Mouse (Mus musculus) limb, embryonic 10.5 days (tissue): Measurements from ENCODE around the gene Srgap1. TPM values are rescaled to one million over a fixed set of nuclear protein-coding genes. Genes with fewer than 3 reads are reported as not detected.

Experiments used
- DNase-seq: peaks from one replicate; pipeline ENCODE4 v3.0.0-alpha.2; 2017; ENCODE audit warnings: low spot score
- H3K27ac ChIP-seq: fragments of 300-500 bp; sonication (generic); 2 replicates; pipeline ENCODE4 v1.5.1; 2016; ENCODE audit warnings: mild to moderate bottlenecking
- H3K27me3 ChIP-seq: fragments of 300-500 bp; sonication (generic); 2 replicates; pipeline ENCODE4 v1.6.1; 2016; ENCODE audit warnings: low read depth, mild to moderate bottlenecking; ENCODE audit not compliant: poor library complexity, severe bottlenecking
- H3K36me3 ChIP-seq: fragments of 300-500 bp; sonication (generic); 2 replicates; pipeline ENCODE4 v1.6.1; 2016; ENCODE audit warnings: mild to moderate bottlenecking, moderate library complexity
- H3K4me1 ChIP-seq: fragments of 300-500 bp; sonication (generic); 2 replicates; pipeline ENCODE4 v1.6.1; 2016
- H3K4me3 ChIP-seq: fragments of 300-500 bp; sonication (generic); 2 replicates; pipeline ENCODE4 v1.5.1; 2016; ENCODE audit warnings: mild to moderate bottlenecking, moderate library complexity
- H3K9me3 ChIP-seq: fragments of 300-500 bp; sonication (generic); replicated peaks from 2 replicates; pipeline ENCODE4 v1.6.1; 2016; ENCODE audit warnings: mild to moderate bottlenecking
- WGBS: fragments of 180-500 bp; shearing (Covaris S2); methylation state at CpG from one replicate; pipeline ENCODE4 v1.1.7; 2016; 5-methylcytosine and 5-hydroxymethylcytosine counted together
- polyA plus RNA-seq: library from polyadenylated mRNA; unstranded; fragments of >200 nt; fragmentation: Nextera tagmentation; extraction: Ambion mirVana; gene quantifications from 2 replicates; pipeline ENCODE4 v1.2.1, GENCODE M21; 2016

Gene Srgap1
- polyA plus RNA-seq, 1 experiment from 2014 or later, result 6.6 TPM

DNA sequence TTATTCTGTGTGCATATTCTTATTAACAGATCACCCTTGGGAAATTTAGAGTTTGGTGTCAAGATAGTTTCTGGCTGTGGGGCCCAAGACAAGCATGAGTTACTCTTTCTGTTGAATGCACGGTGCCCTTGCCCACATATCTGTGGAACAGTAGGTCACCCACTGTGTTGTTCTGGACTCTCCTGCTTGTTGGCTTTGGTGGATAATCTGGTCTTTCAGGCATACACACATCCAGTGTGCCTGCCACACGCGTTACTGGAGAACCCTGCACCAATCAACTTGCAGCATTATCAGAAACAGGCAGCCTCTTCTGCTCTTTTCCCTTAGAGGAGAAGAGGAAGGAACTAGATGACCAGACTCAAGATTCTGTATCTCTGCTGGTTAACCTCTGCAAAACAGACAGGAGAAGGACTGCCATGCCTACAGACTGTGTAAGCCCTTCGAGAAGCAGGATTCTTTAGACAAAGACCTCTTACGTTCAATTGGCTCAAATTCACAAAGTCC is 217.3 kb downstream of the Srgap1 start:
- peaks cover 3% of the 10 kb centered on the region; the same call in 1 of the 2 replicates for H3K36me3 ChIP-seq
- H3K4me3 ChIP-seq, result no peak overlapping the region
- H3K27ac ChIP-seq, result peak overlapping the region; percentile 50; the same call in 1 of the 2 replicates
- no peak for DNase-seq
- 93% methylated on average over 5 of the region's 5 CpGs for WGBS
- no peaks in the 10 kb centered on the region for H3K9me3 ChIP-seq
- H3K4me1 ChIP-seq, result peaks cover 27% of the 10 kb centered on the region
- no peaks in the 10 kb centered on the region for H3K27me3 ChIP-seq

DNA sequence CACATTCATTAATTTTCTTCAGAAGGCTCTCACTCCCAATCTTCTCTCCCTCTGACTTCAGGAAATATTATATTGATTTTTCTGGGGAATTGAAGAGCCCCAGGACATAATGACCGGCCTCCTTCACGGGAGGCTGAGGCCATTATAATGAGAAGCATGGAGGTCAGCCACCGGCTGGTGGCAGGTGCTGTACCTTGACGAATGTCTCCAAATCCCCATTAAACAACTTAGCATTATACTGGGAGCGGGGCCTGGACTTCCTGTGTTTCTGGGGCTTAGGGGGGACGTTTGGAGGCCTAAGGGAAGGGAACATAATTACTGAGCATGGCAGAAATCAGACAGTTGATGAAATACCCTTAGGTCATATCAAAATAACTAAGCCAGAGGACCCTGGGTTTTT is 218.1 kb downstream of the Srgap1 start:
- DNase-seq, result no peak

DNA sequence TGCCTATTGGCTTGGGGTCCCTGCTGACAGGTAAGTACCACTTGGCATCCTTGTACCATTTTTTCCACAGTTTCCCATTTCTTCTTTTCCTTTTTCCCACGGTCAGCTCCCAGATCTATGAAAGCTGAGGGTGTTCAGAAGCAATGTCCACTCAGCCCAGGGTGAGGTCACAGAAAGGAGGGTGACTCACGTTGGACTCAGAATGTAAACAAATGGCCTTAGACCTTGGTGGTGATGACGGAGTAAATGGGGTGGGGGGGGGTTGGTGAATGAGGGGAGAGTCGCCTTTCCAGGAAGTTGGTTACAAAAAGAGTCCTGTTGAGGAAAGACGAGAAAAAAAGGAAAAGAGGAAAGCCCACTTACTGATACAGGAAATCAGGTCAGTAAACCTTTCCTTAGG is 224.4 kb downstream of the Srgap1 start:
- no peak overlapping the region for H3K27ac ChIP-seq
- DNase-seq, result no peak
- H3K9me3 ChIP-seq, result no peaks in the 10 kb centered on the region
- no peaks in the 10 kb centered on the region for H3K27me3 ChIP-seq
- H3K4me1 ChIP-seq, result peaks cover 9% of the 10 kb centered on the region; the same call in 1 of the 2 replicates
- H3K36me3 ChIP-seq, result peaks cover 9% of the 10 kb centered on the region; the same call in 1 of the 2 replicates
- H3K4me3 ChIP-seq, result no peak overlapping the region
- 72% methylated on average over 5 of the region's 5 CpGs for WGBS

More for the DNA sequence above, 218.1 kb downstream of the Srgap1 start:
- no peaks in the 10 kb centered on the region for H3K27me3 ChIP-seq
- no peaks in the 10 kb centered on the region for H3K9me3 ChIP-seq
- 23% methylated on average over 6 of the region's 6 CpGs for WGBS
- H3K4me3 ChIP-seq, result no peak overlapping the region
- no peak overlapping the region for H3K27ac ChIP-seq
- peaks cover 27% of the 10 kb centered on the region for H3K4me1 ChIP-seq
- H3K36me3 ChIP-seq, result no peaks in the 10 kb centered on the region

- H3K36me3 ChIP-seq, result peaks cover 9% of the 10 kb centered on the region; the same call in 1 of the 2 replicates
- 0 out of 2 replicates have a peak, but pooled peaks cover 5% of the 10 kb centered on the region for H3K4me1 ChIP-seq
- H3K4me3 ChIP-seq, result no peak overlapping the region
- DNase-seq, result no peak
- no peak overlapping the region for H3K27ac ChIP-seq
- H3K9me3 ChIP-seq, result no peaks in the 10 kb centered on the region
- H3K27me3 ChIP-seq, result no peaks in the 10 kb centered on the region
- WGBS, result 87% methylated on average over 7 of the region's 7 CpGs
These were observed 226.3 kb downstream of the Srgap1 start for GRCm38 (mm10) chr10:121820846-121821245.

DNA sequence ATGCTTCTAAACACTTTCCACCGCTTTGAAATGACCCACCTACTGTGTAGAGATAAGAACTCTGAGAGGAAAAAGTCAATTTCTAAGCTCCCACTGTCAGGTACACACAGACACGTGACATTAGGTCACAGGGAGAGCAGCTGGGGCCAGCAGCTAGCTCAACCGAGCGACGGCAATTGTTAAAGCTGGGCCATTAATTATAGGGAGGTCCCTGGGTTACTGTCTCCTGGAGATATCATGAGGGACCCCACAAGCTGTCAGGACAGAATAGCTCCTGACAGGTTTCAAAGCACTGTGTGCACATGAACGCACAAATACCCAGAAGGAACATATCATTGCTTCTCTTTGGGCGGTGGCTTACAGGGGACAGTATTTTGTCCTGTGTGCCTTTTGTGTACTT is 229.1 kb downstream of the Srgap1 start:
- no peak for DNase-seq
- H3K27me3 ChIP-seq, result no peaks in the 10 kb centered on the region
- 0 out of 2 replicates have a peak, but pooled peaks cover 5% of the 10 kb centered on the region for H3K4me1 ChIP-seq
- no peaks in the 10 kb centered on the region for H3K9me3 ChIP-seq
- peaks cover 9% of the 10 kb centered on the region; the same call in 1 of the 2 replicates for H3K36me3 ChIP-seq
- no peak overlapping the region for H3K4me3 ChIP-seq
- H3K27ac ChIP-seq, result no peak overlapping the region
- 61% methylated on average over 7 of the region's 7 CpGs for whole genome bisulfite sequencing

DNA sequence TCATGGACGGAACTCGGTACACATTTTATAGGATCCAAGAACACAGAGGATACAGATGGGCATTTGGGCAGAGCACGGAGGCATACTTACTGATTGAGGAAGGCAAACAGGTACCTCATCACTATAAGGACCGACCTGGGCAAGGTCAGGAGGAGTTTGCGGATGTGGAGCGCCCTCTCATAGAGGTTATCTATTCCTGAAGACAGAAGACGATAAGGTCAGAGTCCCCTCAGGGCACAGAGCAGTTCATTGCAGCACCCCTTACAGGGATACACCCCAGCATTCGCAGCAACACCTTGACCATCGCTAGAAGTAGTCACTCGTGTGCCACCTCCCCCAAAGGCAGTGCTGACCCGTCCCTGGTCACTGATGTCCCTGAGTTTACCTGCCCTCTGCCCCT is 239.3 kb downstream of the Srgap1 start:
- Histone ChIP-seq H3K27ac (no peak overlapping the region), H3K9me3 (no peaks in the 10 kb centered on the region), H3K4me1 (no peaks in the 10 kb centered on the region), H3K27me3 (no peaks in the 10 kb centered on the region), H3K36me3 (peaks cover 5% of the 10 kb centered on the region; the same call in 1 of the 2 replicates), H3K4me3 (no peak overlapping the region)
- DNase-seq, result no peak
- 92% methylated on average over 11 of the region's 11 CpGs for WGBS

- no peaks in the 10 kb centered on the region for H3K27me3 ChIP-seq
- no peak overlapping the region for H3K4me3 ChIP-seq
- no peak overlapping the region for H3K27ac ChIP-seq
- no peaks in the 10 kb centered on the region for H3K9me3 ChIP-seq
- 94% methylated on average over 11 of the region's 11 CpGs for WGBS
- H3K36me3 ChIP-seq, result peaks cover 5% of the 10 kb centered on the region; the same call in 1 of the 2 replicates
- no peak for DNase-seq
- no peaks in the 10 kb centered on the region for H3K4me1 ChIP-seq
These were observed 240.3 kb downstream of the Srgap1 start for GRCm38 (mm10) chr10:121806806-121807205.

- no peaks in the 10 kb centered on the region for H3K27me3 ChIP-seq
- 86% methylated on average over 11 of the region's 11 CpGs for WGBS
- no peak overlapping the region for H3K4me3 ChIP-seq
- H3K9me3 ChIP-seq, result no peaks in the 10 kb centered on the region
- no peaks in the 10 kb centered on the region for H3K4me1 ChIP-seq
- H3K27ac ChIP-seq, result no peak overlapping the region
- DNase-seq, result peak; percentile 20
- H3K36me3 ChIP-seq, result peaks cover 5% of the 10 kb centered on the region; the same call in 1 of the 2 replicates
These were observed 241.2 kb downstream of the Srgap1 start for GRCm38 (mm10) chr10:121805933-121806341.

GRCm38 (mm10) chr10:121804551-121804950 is 242.6 kb downstream of the Srgap1 start:
- WGBS, result 92% methylated on average over 13 of the region's 13 CpGs
- Histone ChIP-seq H3K27me3 (no peaks in the 10 kb centered on the region), H3K4me3 (no peak overlapping the region), H3K9me3 (no peaks in the 10 kb centered on the region), H3K27ac (no peak overlapping the region), H3K4me1 (no peaks in the 10 kb centered on the region), H3K36me3 (peaks cover 8% of the 10 kb centered on the region; the same call in 1 of the 2 replicates)
- DNase-seq, result peak; percentile 23

GRCm38 (mm10) chr10:121800041-121800440 is 247.1 kb downstream of the Srgap1 start:
- Histone ChIP-seq H3K9me3 (no peaks in the 10 kb centered on the region), H3K4me1 (peaks cover 10% of the 10 kb centered on the region), H3K27me3 (no peaks in the 10 kb centered on the region), H3K4me3 (no peak overlapping the region), H3K27ac (no peak overlapping the region), H3K36me3 (peaks cover 10% of the 10 kb centered on the region; the same call in 1 of the 2 replicates)
- whole genome bisulfite sequencing, result 95% methylated on average over 13 of the region's 13 CpGs
- no peak for DNase-seq

GRCm38 (mm10) chr10:121796027-121796802 is 250.9 kb downstream of the Srgap1 start:
- Histone ChIP-seq H3K36me3 (peaks cover 11% of the 10 kb centered on the region; the same call in 1 of the 2 replicates), H3K9me3 (no peaks in the 10 kb centered on the region)

GRCm38 (mm10) chr10:121794486-121794885 is 252.6 kb downstream of the Srgap1 start:
- 93% methylated on average over 12 of the region's 12 CpGs for WGBS
- H3K4me1 ChIP-seq, result peaks cover 10% of the 10 kb centered on the region
- no peak overlapping the region for H3K4me3 ChIP-seq
- H3K27me3 ChIP-seq, result no peaks in the 10 kb centered on the region
- H3K36me3 ChIP-seq, result peaks cover 8% of the 10 kb centered on the region; the same call in 1 of the 2 replicates
- H3K27ac ChIP-seq, result no peak overlapping the region
- H3K9me3 ChIP-seq, result no peaks in the 10 kb centered on the region
- no peak for DNase-seq

More at GRCm38 (mm10) chr10:121796027-121796802, 250.9 kb downstream of the Srgap1 start:
- DNase-seq, result no peak
- no peak overlapping the region for H3K4me3 ChIP-seq
- H3K27me3 ChIP-seq, result no peaks in the 10 kb centered on the region
- H3K27ac ChIP-seq, result no peak overlapping the region; the same call in 1 of the 2 replicates
- WGBS, result 90% methylated on average over 8 of the region's 8 CpGs
- H3K4me1 ChIP-seq, result peaks cover 10% of the 10 kb centered on the region

DNA sequence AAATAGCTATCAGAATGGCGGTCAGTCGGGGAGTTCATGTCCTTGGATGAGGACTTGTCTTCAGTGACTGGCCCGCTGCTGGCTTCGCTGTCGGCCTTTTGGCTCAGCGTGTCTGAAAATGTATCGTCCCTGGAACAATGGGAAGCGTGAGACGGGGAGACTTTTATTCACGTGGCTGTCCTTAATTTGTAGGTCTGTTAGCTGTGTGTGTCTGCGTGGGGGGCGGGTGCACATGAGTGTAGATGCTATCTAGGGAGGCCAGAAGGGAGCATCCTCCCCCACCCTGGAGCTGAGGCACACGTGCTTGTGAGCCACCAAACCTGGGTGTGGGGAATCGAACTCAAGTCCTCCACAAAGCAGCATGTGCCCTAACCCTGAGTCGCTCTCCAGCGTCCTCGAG is 254.5 kb downstream of the Srgap1 start:
- 95% methylated on average over 17 of the region's 17 CpGs for WGBS
- H3K4me3 ChIP-seq, result no peak overlapping the region
- no peaks in the 10 kb centered on the region for H3K27me3 ChIP-seq
- peak; percentile 28 for DNase-seq
- H3K27ac ChIP-seq, result no peak overlapping the region
- peaks cover 8% of the 10 kb centered on the region; the same call in 1 of the 2 replicates for H3K36me3 ChIP-seq
- H3K9me3 ChIP-seq, result no peaks in the 10 kb centered on the region
- H3K4me1 ChIP-seq, result peaks cover 10% of the 10 kb centered on the region
